Mouse (Mus musculus) erythroblast, embryonic 14.5 days (primary cell): ENCODE data around the gene Sec24b.

Experiments used
- GATA1 ChIP-seq: IDR thresholded peaks from 2 replicates; pipeline ENCODE4 v1.6.1; 2012; ENCODE audit warnings: low read length, inconsistent platforms, mixed read lengths
- TAL1 ChIP-seq: IDR thresholded peaks from 3 replicates; pipeline ENCODE4 v1.6.1; 2012; ENCODE audit warnings: low read length, inconsistent platforms, mixed read lengths

- TF ChIP-seq TAL1 = no peak
- TF ChIP-seq GATA1 = no peak
Measured at GRCm38 (mm10) chr3:129953296-129953695, 108.1 kb downstream of the Sec24b start.
